Mouse (Mus musculus): ENCODE measurements at regions not wholly inside any gene's neighbourhood (a gene's known extent, or its start where the extent isn't known, plus 50 kb on each side); places are given as distances from the start of the nearest gene placed in this dataset.

DNA sequence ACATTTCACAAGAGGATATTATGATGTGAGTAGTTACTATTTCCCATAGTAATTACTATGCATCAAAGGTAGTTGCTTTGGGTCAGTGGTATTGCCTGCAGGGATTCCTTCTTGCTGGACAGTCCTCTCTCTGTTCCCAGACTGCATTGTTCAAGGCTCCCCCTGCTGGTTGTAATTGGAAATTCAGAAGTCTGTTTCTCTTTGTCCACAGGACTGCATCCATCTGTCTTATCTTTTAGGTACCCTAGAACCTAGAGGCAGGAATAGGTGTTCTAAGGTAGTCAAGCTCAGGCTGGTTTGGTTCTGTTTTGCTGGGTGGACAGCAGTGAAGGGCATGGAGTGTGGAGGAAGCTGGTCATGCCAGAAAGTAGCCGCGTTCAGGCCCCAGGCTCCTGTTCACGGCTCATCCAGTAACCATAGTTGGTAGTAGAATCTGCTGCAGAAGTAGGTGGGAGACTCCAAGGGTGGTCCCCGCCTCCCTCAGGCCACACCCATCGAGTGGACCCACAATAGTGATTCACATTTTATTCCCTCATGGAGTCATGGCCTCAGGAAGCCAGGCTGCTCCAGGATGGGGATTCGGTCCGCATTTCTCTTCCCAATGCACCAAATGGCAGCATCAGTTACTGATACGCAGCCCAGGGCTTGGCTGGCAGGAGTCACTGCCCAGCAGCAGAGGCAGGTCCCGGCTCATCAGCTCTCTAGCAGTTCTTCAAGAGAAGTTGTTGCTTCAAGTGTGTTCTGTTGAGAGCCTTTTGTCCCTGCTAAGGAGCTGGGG is 51.7 kb upstream of the Caprin1 start:
- peak; percentile 68 for ATAC-seq

DNA sequence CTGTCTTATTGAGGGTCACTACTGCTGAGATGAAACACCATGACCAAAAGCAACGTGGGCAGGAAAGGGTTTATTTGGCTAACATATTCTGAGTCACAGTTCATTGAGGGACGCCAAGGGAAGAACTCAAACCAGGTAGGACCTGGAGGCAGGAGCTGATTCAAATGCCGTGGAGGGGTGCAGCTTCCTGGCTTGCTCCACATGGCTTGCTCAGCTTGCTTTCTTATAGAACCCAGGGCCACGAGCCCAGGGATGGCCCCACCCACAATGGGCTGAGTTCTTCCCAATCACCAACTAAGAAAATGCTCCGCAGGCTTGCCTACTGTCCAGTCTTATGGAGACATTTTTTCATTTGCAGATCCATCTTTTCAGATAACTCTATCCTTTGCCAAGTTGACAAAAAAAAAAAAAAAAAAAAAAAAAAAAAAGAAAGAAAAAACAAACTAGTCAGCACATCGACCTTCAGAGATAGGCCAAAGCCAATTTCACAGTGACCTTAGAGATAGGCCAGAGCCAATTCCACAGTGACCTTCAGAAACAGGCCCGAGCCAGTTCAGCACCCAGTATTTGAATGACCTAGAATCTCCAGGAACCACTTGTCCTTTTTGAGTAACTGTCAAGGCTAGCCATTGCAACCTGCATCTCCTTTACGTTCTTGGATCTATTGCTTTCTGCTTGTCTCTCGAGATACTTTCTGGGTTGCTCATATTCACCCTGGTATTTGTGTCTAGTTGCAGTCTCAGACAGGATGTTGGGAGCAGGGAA is 52.5 kb upstream of the Caprin1 start:
- ATAC-seq = no peak

DNA sequence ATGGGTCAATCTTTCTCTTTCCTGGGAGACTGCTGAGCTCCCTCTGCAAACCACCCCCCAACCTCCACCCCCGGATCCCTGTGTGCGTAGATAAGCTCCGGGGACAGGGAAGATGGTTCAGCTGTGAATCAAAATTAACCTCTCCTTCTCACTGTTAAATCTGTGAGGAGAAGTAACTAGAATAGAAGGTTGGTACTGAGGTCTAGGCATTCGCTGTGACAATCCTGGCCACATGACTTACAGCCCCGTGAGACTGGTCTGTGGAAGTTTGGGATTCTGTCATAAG is 53.0 kb upstream of the Caprin1 start:
- no peak for ATAC-seq

DNA sequence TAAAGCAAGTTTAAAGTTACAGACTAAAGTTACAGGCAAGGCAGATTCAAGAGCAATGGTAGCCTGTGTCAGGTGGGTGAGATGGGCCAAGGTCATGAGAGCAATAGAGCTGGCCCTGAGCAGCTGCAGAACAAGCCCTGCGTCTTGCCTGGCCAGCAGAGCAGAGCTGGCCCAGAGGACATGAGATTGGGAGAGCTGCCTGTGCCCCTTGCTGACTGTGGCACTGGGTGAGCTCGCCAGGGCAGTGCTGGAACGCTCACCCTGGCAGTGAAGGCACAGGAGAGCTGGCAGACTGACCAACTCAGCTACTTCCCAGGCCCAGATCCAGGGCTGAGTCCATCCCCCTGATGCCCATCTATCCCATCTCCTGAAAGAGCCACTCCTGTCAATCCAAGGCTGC is 53.7 kb upstream of the Caprin1 start:
- no peak for ATAC-seq

DNA sequence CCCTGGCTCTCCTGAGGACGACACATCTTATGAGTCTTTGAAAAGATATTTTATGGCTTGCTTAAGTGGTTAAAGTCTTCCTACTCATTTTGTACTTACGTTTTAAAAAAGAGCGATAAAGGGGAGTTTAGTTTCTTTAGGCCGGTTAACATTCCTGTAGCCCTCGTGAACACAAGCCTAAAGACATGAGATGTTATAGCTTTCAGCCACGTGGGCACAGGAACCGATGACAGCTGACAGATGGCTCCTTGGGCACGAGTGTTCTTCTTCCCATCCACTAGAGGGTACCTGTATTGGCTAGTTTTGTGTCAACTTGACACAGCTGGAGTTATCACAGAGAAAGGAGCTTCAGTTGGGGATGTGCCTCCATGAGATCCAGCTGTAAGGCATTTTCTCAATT is 63.8 kb upstream of the Caprin1 start:
- ATAC-seq = no peak

DNA sequence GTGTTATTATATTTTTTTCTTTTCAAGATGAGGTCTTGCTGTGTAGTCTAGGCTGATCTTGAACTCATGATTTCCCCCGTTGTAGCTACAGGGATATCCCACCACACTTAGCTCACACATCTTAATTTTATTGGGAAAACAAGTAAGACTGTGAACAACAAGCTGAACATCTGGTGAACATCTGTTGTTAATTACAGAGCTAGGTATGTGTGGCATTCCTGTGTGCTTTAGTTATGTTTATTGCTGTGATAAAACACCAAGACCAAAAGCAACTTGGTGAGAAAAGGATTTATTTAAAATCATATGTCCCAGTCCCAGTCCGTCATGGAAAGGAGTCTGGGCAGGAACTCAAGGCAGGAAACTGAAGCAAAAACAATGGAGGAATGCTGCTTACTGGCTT is 66.8 kb upstream of the Caprin1 start:
- no peak for ATAC-seq

DNA sequence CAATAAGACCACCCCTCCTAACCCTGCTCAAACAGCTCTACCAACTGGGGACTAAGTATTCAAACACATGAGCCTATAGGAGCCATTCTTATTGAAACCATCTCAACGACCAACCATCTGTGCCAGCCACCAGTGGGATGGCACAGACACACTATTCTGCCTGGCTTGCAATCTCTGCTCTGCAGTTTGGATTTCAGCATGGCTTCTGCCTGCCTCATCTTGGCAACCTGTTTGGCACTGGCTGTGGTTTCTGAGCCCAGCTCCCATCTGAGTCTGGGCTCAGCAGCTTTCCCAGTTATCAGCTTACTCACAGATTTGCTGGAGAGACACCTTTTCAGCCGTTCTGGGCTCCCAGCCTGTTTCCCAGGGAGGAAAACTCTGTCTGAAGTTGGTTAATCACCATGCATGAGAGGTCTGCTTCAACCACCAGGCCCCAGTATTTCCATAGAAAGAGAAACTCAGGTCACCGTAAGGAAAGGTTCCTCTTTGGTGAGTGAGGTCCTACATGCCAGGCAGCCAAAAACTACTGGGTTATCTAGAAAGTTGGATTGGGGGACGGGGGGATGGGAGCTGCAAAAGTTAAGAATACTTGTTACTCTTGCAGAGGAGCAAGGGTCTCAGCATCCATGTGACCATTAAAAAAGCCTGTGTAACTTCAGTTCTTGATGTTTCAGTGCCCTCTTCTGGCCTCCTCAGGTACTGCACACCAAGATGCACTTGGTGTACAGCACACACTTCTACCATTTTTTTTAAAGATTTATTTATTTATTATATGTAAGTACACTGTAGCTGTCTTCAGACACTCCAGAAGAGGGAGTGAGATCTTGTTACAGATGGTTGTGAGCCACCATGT is 68.1 kb upstream of the Caprin1 start:
- no peak for ATAC-seq

DNA sequence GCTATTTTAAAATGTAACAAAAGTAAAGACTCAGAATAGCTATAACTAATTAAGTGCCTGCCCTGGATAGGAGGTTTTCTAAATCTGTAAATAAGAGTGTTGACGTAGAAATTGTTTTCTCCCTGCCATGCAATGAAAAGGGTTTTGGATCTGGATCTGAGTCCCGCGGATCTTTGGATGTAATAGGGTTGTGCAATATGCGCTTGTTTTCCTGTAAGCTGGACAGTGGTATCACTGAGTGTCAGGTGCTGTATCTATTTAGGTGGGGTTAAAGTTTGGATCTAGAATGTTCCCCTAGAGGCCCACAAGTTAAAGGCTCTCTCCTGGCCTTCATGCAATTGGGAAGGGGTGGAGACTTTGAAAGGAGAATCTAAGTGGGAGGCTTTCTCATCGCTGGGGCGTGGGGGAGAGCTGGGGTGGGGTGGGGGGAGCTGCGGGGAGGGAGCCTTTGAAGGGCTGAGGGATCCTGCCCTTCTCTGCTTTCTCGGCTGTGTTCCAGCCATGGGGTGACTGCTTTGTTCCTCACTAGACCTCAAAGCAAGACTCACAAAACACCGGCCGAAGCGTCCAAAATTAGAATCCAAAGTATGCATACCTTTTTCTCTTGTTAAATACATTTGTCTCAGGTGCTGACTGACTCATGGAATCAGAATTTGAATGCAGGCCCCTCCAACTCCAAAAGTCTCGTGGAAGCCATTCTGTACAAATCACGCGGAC is 70.0 kb upstream of the Caprin1 start:
- no peak for ATAC-seq

DNA sequence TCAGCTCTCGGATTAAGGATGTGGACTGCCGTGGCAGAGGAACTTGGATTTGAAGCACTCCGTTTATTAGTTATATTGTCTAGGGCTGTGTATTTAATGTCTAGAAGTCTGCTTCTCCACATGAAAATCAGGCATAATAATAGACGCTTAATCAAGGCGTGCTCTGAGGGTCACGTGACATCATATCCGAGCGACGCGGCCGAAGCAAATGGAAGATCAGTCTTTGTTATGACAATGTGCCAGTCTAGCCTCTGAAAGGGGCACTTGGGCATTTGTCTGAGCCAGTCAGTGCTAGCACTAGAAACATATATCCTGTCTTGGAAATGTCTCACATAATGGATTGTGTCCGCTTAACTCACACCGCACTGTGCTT is 70.5 kb upstream of the Caprin1 start:
- no peak for ATAC-seq

DNA sequence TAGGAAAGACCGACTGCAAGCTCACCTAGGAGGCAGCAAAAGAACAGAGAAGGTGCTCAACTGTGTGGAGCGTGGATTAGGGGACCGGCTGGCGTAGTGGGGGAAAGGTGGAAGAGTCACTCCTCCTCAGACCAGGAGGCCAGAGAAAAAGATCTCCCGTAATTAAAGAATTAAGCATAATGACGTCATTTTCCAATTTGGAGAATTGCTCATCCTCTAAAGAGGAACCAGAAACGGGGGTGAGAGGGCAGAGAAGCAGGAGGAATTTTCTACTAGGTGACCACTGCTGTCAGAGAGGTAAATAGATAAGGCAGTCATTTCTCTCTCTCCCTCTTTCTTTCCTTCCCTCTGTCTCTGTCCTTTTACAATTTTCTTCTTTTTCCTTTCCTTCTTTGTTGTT is 71.2 kb upstream of the Caprin1 start:
- no peak for ATAC-seq

DNA sequence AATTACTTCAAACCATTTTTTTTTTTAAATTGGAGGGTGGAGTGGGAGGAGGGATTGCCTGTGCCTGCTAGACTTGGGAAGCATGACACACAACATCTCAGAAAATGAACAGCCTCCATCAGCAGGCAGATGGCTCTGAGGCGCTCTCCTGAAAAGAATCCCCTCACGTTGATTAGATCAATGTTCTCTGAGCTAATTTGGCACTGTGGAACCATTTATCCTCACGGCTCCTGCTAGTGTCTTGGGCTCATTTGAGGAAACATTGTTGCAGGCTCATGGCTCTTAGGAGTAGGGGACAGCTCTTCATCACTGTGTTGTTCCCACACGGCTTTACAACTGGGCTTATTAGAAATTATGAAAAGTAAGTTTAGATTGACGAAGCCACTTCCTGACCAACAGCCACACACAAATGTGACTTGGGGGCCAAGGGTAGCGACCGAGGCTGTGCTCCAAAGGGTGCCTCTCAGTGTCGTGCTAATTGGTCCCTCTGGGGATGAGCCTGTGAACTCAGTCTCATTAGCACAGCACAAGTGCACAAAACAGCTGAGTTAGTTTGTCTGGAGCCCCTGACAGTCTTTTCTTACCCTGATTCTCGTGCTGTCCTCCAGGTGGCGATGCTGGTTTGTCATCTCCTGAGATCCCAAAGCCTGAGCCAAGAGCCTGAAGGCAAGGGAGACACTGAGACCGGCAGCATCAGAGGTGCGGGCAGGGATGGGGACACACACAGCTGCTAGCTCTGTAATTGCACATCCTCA is 74.2 kb upstream of the Caprin1 start:
- no peak for ATAC-seq

DNA sequence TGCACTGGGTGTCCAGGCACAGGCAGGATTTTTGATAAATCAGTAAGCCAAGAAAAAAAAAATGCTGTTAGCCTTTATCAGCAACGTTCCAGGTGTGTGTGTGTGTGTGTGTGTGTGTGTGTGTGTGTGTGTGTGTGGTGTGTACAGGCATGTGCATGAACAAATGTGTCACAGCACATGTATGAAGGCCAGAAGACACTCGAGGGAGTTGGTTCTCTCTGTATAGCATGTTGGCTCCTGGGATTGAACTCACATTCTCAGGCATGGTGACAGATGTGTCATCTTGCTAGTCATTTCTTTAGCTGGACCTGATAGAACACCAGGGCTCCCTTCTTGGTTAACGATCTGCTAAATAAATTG is 74.8 kb upstream of the Caprin1 start:
- ATAC-seq = no peak

DNA sequence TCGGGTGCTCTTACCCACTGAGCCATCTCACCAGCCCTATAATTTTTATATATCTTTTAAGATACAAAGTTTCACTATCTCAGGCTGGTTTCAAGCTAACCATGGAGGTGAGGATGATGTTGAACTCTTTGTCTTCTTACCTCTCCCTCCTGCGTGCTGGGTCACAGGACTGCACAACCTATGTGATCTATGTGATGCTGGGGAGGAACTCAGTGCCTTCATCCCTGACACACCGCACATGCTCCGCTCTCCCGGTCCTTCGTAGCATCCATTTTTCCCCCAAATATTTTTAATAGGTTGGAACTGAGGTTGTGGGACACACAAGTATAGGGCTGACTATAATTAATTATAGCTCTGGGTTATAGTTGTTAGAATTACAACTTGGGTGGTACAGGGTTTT is 75.9 kb upstream of the Caprin1 start:
- no peak for ATAC-seq

DNA sequence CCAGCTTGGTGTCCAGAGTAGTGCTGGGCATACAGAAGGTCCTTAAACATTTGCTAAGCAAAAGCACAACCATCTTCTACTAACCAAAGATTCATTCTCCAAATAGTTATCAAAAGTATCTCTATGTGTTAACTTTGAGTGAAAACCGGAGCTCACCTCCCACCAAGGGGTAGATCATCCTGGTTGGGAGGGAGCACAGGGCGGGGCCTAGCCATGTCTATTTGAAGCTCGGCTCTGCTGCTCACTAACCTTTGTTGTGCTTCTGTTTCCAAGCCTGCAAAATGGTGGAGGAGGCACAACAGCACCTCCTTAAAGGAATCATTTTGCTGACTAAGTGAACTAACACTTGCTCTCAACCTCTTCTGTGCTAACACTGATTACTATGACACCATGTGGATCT is 77.0 kb upstream of the Caprin1 start:
- ATAC-seq = no peak

DNA sequence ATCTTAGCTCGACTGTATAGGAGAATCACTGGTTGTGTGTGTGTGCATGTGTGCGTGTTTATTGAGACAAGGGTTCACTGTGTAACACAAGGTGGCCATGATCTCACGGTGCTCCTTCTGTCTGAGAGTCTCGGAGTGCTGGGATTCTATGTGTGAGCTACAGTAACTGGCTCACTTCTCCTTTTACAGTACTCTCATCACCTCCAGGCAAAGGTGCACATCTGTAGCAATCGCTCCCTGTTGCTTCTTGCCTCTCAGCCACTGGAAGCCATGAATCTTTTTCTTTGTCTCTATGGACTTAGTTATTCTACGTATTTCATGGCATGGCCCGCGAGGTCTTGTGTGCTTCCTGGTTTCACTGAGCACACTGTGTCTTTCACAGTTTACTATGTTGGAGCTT is 78.3 kb upstream of the Caprin1 start:
- no peak for ATAC-seq

DNA sequence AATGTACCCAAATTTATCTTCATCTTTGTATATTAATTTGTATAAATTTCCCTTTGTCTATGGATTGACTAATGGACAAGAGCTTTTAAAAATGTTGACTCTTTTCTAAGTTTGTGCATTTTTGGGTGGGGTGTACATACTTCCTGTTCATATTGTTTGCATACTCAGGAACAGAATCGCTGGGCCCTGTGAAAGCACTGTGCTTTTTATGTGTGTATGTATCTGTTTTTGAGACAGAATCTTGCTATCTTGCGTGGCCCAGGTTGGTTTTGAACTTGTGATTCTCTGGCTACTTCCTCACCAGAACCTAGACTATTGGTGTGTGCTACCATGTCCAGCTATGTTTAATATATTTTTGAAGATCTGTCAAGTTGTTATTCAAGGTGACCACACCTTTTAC is 78.8 kb upstream of the Caprin1 start:
- no peak for ATAC-seq

DNA sequence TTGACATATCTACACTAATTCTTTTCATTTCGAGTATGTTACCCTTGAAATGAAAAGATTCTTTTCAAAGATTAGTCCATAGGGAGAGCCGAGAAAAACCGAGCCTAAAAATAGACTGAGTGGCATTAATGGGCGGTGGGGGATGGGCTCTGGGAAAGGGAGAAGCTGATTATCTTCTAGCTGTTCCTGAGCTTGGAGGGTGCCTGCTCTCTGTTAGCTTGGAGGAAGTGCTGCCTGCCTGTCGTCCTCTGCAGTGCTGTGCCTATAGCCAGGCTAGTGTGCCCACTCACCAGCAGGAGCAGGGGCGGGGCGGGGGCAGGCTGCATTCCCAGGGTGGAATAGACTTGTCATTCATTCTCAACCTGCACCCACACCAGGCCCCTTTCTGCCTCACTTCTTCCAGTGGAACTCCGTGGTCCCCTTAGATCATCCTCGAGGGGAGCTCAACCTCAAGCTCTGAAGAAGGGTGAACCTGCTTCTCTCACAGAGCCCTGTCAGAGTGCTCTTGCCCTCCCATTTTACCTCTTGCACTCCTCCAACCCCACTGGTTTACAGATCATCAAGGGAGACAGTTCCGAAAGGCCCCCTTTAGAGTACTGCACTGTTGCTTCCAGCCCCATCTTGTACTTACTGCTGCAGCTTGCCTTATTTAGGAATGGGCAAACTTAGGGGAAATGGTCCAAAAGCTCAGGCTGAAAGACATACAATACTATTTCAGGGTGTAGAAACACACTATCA is 76.6 kb upstream of the Lmo2 start:
- no peak for ATAC-seq

DNA sequence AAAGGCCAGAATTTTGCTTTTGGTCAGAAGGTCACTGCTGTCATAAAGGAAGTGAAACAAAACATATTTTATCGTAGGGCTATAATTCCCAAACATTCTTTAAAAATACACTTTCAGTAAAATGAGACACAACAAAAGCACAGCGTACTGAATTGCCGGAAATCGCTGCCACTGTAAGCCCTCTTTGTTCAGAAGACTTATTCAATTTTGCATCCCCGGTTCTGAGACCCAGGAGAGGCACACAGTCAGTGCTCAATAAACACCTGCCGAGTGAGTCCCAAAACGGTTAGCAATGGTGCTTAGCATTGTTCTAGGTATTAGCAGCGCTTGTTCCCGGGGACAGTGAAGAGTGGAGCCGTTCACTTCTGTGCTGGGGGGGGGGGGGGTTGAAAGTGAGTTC is 72.9 kb upstream of the Lmo2 start:
- ATAC-seq = no peak

DNA sequence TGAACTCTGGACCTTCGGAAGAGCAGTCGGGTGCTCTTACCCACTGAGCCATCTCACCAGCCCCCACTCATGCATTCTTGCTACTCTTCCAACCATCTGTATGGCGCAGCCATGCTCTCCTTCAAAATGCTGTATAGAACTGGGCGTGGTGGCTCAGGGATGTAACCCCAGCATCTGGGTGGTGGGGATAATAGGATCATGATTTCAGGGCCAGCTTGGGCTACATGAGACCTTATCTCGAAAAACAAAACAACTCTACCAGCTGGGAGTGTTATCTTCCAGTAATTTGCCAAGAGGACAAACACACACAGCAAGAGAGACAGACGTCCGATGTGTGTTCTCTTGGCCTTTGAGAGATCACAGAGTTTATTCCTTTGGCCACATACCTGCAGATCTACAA is 69.8 kb upstream of the Lmo2 start:
- ATAC-seq = no peak

DNA sequence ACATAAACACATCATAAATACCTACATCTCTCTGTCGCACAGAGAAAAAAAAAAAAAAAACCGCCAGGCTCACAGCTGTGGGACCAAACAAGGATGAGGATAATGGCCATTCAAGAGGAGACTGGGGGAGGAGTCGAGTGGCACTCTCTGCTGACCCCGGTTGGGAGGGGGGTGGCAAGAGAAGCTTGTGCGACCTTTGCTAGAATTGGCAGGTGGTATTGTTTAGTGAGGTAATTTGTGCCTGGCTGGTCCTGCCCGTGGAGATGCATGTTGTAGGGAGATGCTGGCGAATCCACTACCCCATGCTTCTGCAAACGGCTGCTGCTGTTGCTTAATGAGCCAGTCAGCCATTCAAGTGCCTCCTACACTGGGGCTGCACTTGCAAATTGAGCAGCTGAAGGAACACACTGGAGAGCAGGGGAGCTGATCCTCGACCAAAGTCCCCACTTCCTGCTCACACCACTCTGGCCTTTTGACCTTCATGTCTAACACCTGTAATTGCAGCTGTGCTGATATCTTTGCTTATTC is 66.5 kb upstream of the Lmo2 start:
- ATAC-seq = no peak

DNA sequence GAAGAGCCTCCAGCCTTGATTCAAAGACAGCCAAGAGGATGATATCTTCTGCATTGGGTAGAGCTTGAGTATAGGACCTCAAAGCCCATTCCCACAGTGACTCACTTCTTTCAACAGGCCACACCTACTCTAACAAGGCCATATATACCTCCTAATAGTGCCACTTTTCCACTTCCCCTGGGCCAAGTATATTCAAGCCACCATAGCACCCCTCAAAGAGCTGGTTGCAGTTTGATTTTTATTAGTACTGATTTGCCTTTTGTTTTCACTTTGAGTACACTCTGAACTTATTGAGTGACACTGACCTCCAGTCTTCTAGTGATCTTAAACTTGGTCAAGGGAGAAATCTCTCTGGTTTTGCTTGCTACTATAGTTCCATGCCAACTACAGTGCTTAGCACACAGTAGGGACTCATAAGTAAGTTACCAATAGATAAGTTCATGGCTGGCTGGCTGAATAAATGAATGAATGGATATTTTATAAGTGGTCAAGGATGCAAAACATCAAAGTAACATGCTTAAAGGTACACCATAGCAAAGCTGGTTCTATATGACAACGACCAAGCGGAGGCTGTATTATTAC is 64.5 kb upstream of the Lmo2 start:
- no peak for ATAC-seq

Data from activated CD4-positive, CD25-positive, alpha-beta regulatory T cell, adult 4 months (primary cell).